ENCODE assay signal across 19 mouse cellular contexts in genomic region chr9:109049316-109049715, GRCm38 (mm10).
"Had no signal": no experiment of that assay in that cellular context is flagged by ENCODE, and none has a peak within 500 bp of the region (broad histone marks: within the 10 kb centered on the region; RNA-seq: fewer than 3 reads in every experiment).

No protein-coding gene starts in this region.

- H3K27ac ChIP-seq: kidney, postnatal 0 days; limb, embryonic 12.5 days; liver, embryonic 13.5 days; lung, embryonic 15.5 days; macrophage; midbrain, embryonic 13.5 days; neural tube, embryonic 15.5 days; stomach, embryonic 15.5 days had no signal

- DNase-seq: kidney, adult 11 months; kidney, adult 9 months; kidney, postnatal 36 days; layer of hippocampus, adult 9-11 months; layer of hippocampus, postnatal 36 days; liver; liver, embryonic 13.5 days; liver, postnatal 0 days; lung, postnatal 14 days; retina, postnatal 1 day; right cerebral cortex, postnatal 14 days had no signal

- H3K4me3 ChIP-seq: limb, embryonic 12.5 days; liver, embryonic 13.5 days; lung, embryonic 15.5 days; midbrain, embryonic 13.5 days; myocyte; neural tube, embryonic 15.5 days; stomach, embryonic 15.5 days had no signal

- H3K36me3 ChIP-seq: liver, embryonic 13.5 days; midbrain, embryonic 13.5 days; neural tube, embryonic 15.5 days had no signal

- H3K9me3 ChIP-seq: limb, embryonic 12.5 days; liver, embryonic 13.5 days; lung, embryonic 15.5 days; midbrain, embryonic 13.5 days; neural tube, embryonic 15.5 days; stomach, embryonic 15.5 days had no signal

- H3K27me3 ChIP-seq: limb, embryonic 12.5 days; liver, embryonic 13.5 days; lung, embryonic 15.5 days; midbrain, embryonic 13.5 days; neural tube, embryonic 15.5 days; stomach, embryonic 15.5 days had no signal
